Mouse (Mus musculus): Measurements from ENCODE around the gene Col25a1. TPM values are rescaled to one million over a fixed set of nuclear protein-coding genes. Genes with fewer than 3 reads are reported as not detected.

The Col25a1 gene
- polyA plus RNA-seq, 1 experiment = 0.85 TPM

DNA sequence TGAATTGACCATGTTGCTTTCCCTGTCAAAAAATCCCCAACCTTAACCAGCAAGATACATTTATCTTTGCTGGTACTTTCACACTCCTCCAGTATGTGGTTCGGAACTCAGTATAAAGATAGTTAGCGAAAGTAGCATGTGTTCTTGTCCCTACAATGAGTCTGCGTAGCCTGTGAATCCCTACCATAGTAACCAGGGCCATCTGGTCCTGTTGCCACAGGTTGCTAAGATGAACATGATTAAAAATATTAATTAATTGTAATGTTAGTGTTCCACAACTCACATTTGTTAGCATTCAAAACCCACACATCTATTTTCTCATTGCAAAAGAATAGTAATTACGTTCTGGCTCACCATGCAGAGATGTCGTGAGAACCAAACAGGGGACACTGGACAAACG, 434.3 kb downstream of the Col25a1 start:
- TF ChIP-seq EP300 (IDR thresholded peaks at IDR 0.05; ENCODE audit: insufficient read depth, low read depth, low read length) = no peak
- TF ChIP-seq CTCF (IDR thresholded peaks at IDR 0.05; ENCODE audit: low read depth, low read length) = no peak
- TF ChIP-seq POLR2A (IDR thresholded peaks at IDR 0.05; ENCODE audit: insufficient read depth, low read length) = no peak

DNA sequence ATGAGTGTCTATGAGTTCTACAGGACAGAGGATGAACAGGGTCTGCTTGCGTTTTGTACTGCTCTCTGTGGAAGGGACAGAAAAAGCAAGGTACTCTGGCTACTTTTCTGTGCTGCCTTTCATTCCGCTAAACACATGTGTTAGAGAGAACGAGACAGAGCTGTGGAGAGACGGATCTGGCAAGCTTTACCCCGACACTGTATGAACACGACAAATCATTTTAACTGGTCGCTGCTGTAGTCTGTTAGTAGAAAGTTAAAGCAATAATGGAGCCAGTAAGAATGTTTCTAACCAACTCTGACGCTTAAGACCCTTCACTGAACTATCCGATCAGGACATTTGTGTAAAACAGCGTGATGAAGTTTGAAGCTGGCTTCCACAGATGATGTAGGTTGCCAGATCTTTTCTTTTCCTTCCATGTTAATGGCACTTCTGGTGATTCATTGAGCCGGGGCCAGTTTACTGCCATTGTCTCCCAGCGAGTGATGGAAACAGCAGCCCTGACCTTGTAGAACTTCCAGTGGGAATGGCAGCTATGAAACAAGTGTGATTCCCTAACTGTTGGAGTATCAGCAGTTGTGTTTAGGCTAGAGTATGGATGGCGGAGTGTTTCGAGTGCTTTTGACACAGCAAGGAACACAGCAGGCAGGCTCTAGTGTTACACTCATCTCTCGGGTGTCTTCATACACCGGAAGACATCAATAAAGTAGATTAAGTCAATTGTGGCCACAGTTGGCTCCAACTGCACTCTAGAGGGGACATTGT, 437.2 kb downstream of the Col25a1 start:
- Histone ChIP-seq H3K27me3 (ENCODE audit: control insufficient read depth, insufficient read depth, low read length, poor library complexity, severe bottlenecking) (no peaks in the 10 kb centered on the region), H3K27ac (ENCODE audit: insufficient read depth, low read length) (no peak overlapping the region), H3K4me3 (ENCODE audit: low read depth, low read length) (no peak overlapping the region), H3K9me3 (replicated peaks; ENCODE audit: control insufficient read depth, insufficient read depth, low read length, poor library complexity, severe bottlenecking) (no peaks in the 10 kb centered on the region), H3K36me3 (ENCODE audit: control insufficient read depth, insufficient read depth, low read length, poor library complexity, severe bottlenecking) (no peaks in the 10 kb centered on the region), H3K9ac (ENCODE audit: low read depth, poor library complexity, severe bottlenecking) (no peak overlapping the region), H3K4me1 (ENCODE audit: control insufficient read depth, insufficient read depth, low read length) (no peaks in the 10 kb centered on the region)
- TF ChIP-seq POLR2A (IDR thresholded peaks at IDR 0.05; ENCODE audit: insufficient read depth, low read length) (no peak), EP300 (IDR thresholded peaks at IDR 0.05; ENCODE audit: insufficient read depth, low read depth, low read length) (no peak), CTCF (IDR thresholded peaks at IDR 0.05; ENCODE audit: low read depth, low read length) (no peak)

More for the DNA sequence above, 434.3 kb downstream of the Col25a1 start:
- H3K36me3 ChIP-seq (ENCODE audit: control insufficient read depth, insufficient read depth, low read length, poor library complexity, severe bottlenecking) = no peaks in the 10 kb centered on the region
- H3K27ac ChIP-seq (ENCODE audit: insufficient read depth, low read length) = no peak overlapping the region
- no peaks in the 10 kb centered on the region for H3K4me1 ChIP-seq (ENCODE audit: control insufficient read depth, insufficient read depth, low read length)
- H3K4me3 ChIP-seq (ENCODE audit: low read depth, low read length) = no peak overlapping the region
- H3K27me3 ChIP-seq (ENCODE audit: control insufficient read depth, insufficient read depth, low read length, poor library complexity, severe bottlenecking) = no peaks in the 10 kb centered on the region
- H3K9ac ChIP-seq (ENCODE audit: low read depth, poor library complexity, severe bottlenecking) = no peak overlapping the region
- no peaks in the 10 kb centered on the region for H3K9me3 ChIP-seq (replicated peaks; ENCODE audit: control insufficient read depth, insufficient read depth, low read length, poor library complexity, severe bottlenecking)

DNA sequence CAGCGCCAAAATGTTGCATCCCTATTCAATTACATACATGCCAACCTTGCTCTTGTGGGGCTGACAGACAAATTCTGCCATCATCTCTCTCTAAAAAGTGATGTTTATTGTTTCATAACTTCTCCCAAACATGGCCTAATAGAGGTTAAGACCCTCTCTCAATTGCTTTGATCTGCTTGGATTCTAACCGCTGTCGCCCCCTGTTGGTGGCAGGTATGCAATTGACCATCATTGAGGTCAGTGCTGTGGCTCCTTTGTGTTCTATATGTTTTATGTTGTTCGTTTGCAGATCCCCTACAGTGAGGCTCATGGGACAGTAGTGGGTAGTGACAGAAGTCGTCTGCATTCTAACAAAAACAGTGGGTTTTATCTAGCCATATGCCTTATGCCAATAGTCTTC, 441.9 kb downstream of the Col25a1 start:
- Histone ChIP-seq H3K27ac (ENCODE audit: insufficient read depth, low read length) (no peak overlapping the region), H3K27me3 (ENCODE audit: control insufficient read depth, insufficient read depth, low read length, poor library complexity, severe bottlenecking) (no peaks in the 10 kb centered on the region), H3K4me1 (ENCODE audit: control insufficient read depth, insufficient read depth, low read length) (no peaks in the 10 kb centered on the region), H3K9me3 (replicated peaks; ENCODE audit: control insufficient read depth, insufficient read depth, low read length, poor library complexity, severe bottlenecking) (no peaks in the 10 kb centered on the region; the same call in 1 of the 2 replicates), H3K36me3 (ENCODE audit: control insufficient read depth, insufficient read depth, low read length, poor library complexity, severe bottlenecking) (no peaks in the 10 kb centered on the region), H3K9ac (ENCODE audit: low read depth, poor library complexity, severe bottlenecking) (no peak overlapping the region), H3K4me3 (ENCODE audit: low read depth, low read length) (no peak overlapping the region)
- TF ChIP-seq POLR2A (IDR thresholded peaks at IDR 0.05; ENCODE audit: insufficient read depth, low read length) = no peak
- peak; percentile 32 for TF ChIP-seq CTCF (IDR thresholded peaks at IDR 0.05; ENCODE audit: low read depth, low read length)

DNA sequence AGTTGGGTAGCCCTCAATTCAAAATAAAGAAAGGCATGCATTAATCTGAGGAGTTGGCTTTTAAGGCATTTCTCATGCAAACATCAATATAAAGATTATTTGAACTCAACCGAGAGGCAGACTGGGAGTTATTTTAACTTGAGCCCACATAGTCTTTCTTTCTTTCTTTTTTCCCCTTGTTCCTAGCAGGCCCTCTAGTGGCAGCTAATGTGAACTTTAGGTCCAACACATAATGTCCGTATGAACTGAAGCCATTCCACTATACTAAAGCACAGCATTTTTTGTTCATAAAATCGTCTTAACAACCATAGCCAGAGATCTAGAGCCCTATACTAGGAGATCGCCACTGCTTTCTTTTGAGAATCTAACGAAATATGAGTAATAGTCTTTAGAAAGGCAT, 443.4 kb downstream of the Col25a1 start:
- TF ChIP-seq POLR2A (IDR thresholded peaks at IDR 0.05; ENCODE audit: insufficient read depth, low read length) (no peak), EP300 (IDR thresholded peaks at IDR 0.05; ENCODE audit: insufficient read depth, low read depth, low read length) (no peak), CTCF (IDR thresholded peaks at IDR 0.05; ENCODE audit: low read depth, low read length) (no peak)
- Histone ChIP-seq H3K27me3 (ENCODE audit: control insufficient read depth, insufficient read depth, low read length, poor library complexity, severe bottlenecking) (no peaks in the 10 kb centered on the region), H3K4me3 (ENCODE audit: low read depth, low read length) (no peak overlapping the region), H3K36me3 (ENCODE audit: control insufficient read depth, insufficient read depth, low read length, poor library complexity, severe bottlenecking) (no peaks in the 10 kb centered on the region), H3K9me3 (replicated peaks; ENCODE audit: control insufficient read depth, insufficient read depth, low read length, poor library complexity, severe bottlenecking) (no peaks in the 10 kb centered on the region; the same call in 1 of the 2 replicates), H3K27ac (ENCODE audit: insufficient read depth, low read length) (no peak overlapping the region), H3K9ac (ENCODE audit: low read depth, poor library complexity, severe bottlenecking) (no peak overlapping the region), H3K4me1 (ENCODE audit: control insufficient read depth, insufficient read depth, low read length) (no peaks in the 10 kb centered on the region)

DNA sequence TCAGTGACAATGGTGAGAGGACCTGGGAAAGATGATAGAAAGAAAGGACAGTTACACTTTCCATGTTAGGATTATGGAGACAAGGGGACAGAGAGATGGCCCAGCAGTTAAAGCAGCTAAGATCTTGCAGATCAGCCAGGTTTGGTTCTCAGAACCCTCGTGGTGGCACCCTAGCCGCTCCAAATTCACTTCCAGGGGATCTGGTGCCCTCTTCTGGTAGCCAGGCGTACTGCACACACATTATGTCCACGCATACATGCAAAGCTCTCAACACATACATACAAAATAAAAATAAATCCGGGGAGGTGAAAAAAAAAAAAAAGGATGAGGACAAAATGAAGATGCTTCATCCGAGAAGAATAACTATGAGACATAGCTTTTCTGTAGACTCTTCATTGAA, 445.4 kb downstream of the Col25a1 start:
- peak; percentile 77 for TF ChIP-seq CTCF (IDR thresholded peaks at IDR 0.05; ENCODE audit: low read depth, low read length)
- no peak for TF ChIP-seq POLR2A (IDR thresholded peaks at IDR 0.05; ENCODE audit: insufficient read depth, low read length)
- Histone ChIP-seq H3K4me1 (ENCODE audit: control insufficient read depth, insufficient read depth, low read length) (no peaks in the 10 kb centered on the region), H3K4me3 (ENCODE audit: low read depth, low read length) (no peak overlapping the region), H3K9me3 (replicated peaks; ENCODE audit: control insufficient read depth, insufficient read depth, low read length, poor library complexity, severe bottlenecking) (no peaks in the 10 kb centered on the region; the same call in 1 of the 2 replicates), H3K36me3 (ENCODE audit: control insufficient read depth, insufficient read depth, low read length, poor library complexity, severe bottlenecking) (no peaks in the 10 kb centered on the region), H3K9ac (ENCODE audit: low read depth, poor library complexity, severe bottlenecking) (no peak overlapping the region), H3K27me3 (ENCODE audit: control insufficient read depth, insufficient read depth, low read length, poor library complexity, severe bottlenecking) (peaks cover 2% of the 10 kb centered on the region; the same call in 1 of the 2 replicates), H3K27ac (ENCODE audit: insufficient read depth, low read length) (no peak overlapping the region)

DNA sequence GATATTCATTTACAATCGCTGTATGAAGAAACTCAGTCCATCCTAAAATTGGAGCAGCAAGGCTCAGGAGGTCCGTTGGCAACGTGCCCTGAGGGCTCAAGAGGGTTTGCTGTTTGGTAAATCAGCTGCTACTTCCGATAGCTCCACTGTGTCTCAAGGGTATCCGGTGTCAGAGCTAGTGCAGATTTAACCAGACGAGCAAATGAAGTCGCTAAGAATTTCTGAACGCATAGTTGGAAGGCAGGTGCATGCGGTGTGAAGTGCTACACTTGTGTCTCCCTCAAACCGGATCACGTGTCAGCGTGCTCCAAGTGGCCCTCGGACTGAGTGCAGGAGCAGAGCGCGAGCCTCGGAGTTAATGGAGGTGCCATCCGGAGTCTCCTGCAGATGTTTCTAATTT, 448.2 kb downstream of the Col25a1 start:
- TF ChIP-seq POLR2A (IDR thresholded peaks at IDR 0.05; ENCODE audit: insufficient read depth, low read length) (no peak), CTCF (IDR thresholded peaks at IDR 0.05; ENCODE audit: low read depth, low read length) (no peak), EP300 (IDR thresholded peaks at IDR 0.05; ENCODE audit: insufficient read depth, low read depth, low read length) (no peak)
- no peaks in the 10 kb centered on the region; the same call in 1 of the 2 replicates for H3K9me3 ChIP-seq (replicated peaks; ENCODE audit: control insufficient read depth, insufficient read depth, low read length, poor library complexity, severe bottlenecking)
- H3K27me3 ChIP-seq (ENCODE audit: control insufficient read depth, insufficient read depth, low read length, poor library complexity, severe bottlenecking) = peaks cover 2% of the 10 kb centered on the region; the same call in 1 of the 2 replicates
- H3K4me1 ChIP-seq (ENCODE audit: control insufficient read depth, insufficient read depth, low read length) = no peaks in the 10 kb centered on the region
- H3K9ac ChIP-seq (ENCODE audit: low read depth, poor library complexity, severe bottlenecking) = no peak overlapping the region
- H3K4me3 ChIP-seq (ENCODE audit: low read depth, low read length) = no peak overlapping the region
- H3K36me3 ChIP-seq (ENCODE audit: control insufficient read depth, insufficient read depth, low read length, poor library complexity, severe bottlenecking) = no peaks in the 10 kb centered on the region
- H3K27ac ChIP-seq (ENCODE audit: insufficient read depth, low read length) = no peak overlapping the region

Data from ES-Bruce4 (cell line).